Mouse (Mus musculus): ENCODE measurements around the gene Coro1a. TPM values are rescaled to one million over a fixed set of nuclear protein-coding genes. Genes with fewer than 3 reads are reported as not detected.

Coro1a gene
- polyA plus RNA-seq, 1 experiment = 204 TPM

DNA sequence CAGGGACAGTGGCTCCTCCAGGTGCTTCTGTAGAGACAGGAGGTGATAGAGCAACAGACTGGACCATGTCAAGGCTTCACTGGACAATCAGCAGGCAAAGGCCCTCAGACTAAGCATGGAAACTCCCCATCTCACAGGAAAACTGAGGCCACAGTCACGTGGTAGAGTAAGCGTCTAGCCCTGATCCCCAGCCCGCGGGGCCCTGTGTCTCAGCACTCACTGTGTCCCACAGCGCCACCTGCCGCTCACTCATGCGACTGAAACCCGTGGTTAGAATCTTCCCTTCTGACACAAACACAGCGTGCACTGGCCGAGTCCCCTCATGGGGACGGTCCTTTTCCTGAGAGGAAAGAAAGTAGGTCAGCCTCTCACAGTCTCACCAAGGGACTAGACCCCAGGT is 6.5 kb downstream of the Coro1a start:
- no peak overlapping the region for H3K27ac ChIP-seq (ENCODE audit: insufficient read depth, low read length)
- TF ChIP-seq POLR2A (IDR thresholded peaks at IDR 0.05; ENCODE audit: extremely low read depth, insufficient read depth, low read length) (peak; percentile 28; the same call in 1 of the 2 replicates), CTCF (IDR thresholded peaks at IDR 0.05; ENCODE audit: extremely low read depth, insufficient read depth, low read length) (peak; percentile 85)
- H3K4me3 ChIP-seq (ENCODE audit: insufficient read depth, low read length) = peak overlapping the region; percentile 94; the same call in 1 of the 2 replicates
- H3K4me1 ChIP-seq (ENCODE audit: control insufficient read depth, insufficient read depth, low read length) = peaks cover 10% of the 10 kb centered on the region; the same call in 1 of the 2 replicates

DNA sequence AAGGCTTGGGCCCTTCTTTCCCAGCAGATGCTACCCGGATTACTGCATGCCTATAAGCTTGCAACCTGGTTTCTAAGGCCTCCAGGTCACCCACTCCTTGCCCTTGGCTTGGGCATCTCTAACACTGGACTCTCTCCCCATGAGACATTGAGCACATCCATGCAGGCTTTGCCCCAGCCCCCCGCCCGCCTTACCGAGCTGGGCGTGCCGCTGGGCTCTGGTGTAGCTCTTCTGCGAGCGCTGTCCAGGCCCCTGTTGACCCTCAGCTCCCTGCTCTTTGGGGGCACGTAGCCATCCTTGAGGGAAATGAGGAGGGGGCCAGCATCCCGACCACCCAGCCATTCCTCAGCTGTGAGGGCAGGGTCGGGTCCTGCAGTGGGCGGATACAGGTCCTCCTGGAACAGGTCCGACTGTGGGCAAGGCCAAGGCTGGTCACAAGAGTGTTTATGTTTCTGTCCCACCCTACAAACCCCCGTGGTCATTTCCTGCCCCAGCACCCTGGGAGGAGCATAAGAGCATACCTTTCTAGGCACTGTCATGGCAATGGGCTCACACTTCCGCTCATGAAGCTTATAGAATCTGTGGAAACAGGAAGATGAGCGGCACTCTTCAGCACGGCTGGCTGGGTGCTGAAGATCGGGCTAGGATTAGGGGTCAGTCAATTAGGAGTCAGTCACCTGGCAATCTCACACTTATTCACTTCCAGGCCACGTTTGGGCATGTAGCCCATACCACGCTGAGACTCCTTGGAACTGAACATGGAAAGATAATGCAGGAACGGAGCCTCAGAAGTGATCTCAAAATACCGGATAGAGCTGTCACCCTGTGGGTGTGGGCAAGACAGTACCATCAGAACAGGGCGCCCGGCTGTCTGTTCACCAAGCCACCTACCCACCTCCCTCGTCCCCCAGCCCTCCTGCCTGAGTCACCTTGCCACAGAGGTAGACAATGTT is 7.2 kb downstream of the Coro1a start:
- peaks cover 10% of the 10 kb centered on the region; the same call in 1 of the 2 replicates for H3K4me1 ChIP-seq (ENCODE audit: control insufficient read depth, insufficient read depth, low read length)
- H3K4me3 ChIP-seq (ENCODE audit: insufficient read depth, low read length) = peak overlapping the region; percentile 94; the same call in 1 of the 2 replicates
- TF ChIP-seq POLR2A (IDR thresholded peaks at IDR 0.05; ENCODE audit: extremely low read depth, insufficient read depth, low read length) = no peak
- no peak for TF ChIP-seq CTCF (IDR thresholded peaks at IDR 0.05; ENCODE audit: extremely low read depth, insufficient read depth, low read length)
- no peak overlapping the region for H3K27ac ChIP-seq (ENCODE audit: insufficient read depth, low read length)

DNA sequence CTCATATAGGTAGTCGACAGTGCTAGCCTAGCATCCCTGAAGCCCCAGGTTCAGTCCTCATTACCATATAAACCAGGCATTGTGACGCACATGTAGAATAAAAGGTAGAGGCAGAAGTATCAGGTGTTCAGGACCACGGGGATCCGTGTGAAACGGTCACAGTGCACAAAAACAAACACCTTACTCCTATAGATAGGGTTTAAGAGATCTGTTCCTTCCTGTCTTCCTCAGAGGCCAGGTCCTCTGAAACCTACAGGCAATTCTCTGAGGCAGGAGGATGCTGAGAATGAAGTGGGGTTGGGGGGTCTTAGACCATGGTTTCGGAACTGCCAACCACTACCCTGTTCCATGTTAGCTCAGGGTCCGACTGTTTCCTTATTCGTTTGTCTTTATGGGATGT is 9.7 kb downstream of the Coro1a start:
- no peak for TF ChIP-seq CTCF (IDR thresholded peaks at IDR 0.05; ENCODE audit: extremely low read depth, insufficient read depth, low read length)
- TF ChIP-seq POLR2A (IDR thresholded peaks at IDR 0.05; ENCODE audit: extremely low read depth, insufficient read depth, low read length) = no peak

DNA sequence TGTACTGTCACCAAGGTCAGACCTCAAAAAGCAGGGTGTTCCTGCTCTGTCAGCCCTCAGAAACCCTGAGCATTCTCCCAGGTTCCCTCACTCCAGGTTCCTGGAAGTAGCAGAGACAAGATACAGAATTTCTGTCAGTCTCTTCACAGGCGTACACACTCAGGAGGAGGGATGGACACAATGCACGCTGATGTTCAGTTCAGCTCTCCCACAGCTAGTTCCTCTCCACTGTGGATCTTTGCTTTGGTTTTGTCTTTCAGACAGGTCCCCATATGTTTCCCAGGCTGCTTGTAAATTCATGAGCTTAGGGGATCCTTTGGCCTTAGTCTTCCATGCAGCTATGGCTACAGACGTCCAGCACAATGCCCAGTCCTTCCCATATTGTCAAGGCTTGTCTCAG is 10.7 kb downstream of the Coro1a start:
- Histone ChIP-seq H3K4me3 (ENCODE audit: insufficient read depth, low read length) (peak overlapping the region; percentile 74), H3K27ac (ENCODE audit: insufficient read depth, low read length) (no peak overlapping the region), H3K4me1 (ENCODE audit: control insufficient read depth, insufficient read depth, low read length) (peaks cover 11% of the 10 kb centered on the region; the same call in 1 of the 2 replicates)
- TF ChIP-seq POLR2A (IDR thresholded peaks at IDR 0.05; ENCODE audit: extremely low read depth, insufficient read depth, low read length) (no peak), CTCF (IDR thresholded peaks at IDR 0.05; ENCODE audit: extremely low read depth, insufficient read depth, low read length) (no peak)

More for the DNA sequence above, 9.7 kb downstream of the Coro1a start:
- H3K4me1 ChIP-seq (ENCODE audit: control insufficient read depth, insufficient read depth, low read length) = peaks cover 12% of the 10 kb centered on the region; the same call in 1 of the 2 replicates
- no peak overlapping the region for H3K4me3 ChIP-seq (ENCODE audit: insufficient read depth, low read length)
- H3K27ac ChIP-seq (ENCODE audit: insufficient read depth, low read length) = no peak overlapping the region

DNA sequence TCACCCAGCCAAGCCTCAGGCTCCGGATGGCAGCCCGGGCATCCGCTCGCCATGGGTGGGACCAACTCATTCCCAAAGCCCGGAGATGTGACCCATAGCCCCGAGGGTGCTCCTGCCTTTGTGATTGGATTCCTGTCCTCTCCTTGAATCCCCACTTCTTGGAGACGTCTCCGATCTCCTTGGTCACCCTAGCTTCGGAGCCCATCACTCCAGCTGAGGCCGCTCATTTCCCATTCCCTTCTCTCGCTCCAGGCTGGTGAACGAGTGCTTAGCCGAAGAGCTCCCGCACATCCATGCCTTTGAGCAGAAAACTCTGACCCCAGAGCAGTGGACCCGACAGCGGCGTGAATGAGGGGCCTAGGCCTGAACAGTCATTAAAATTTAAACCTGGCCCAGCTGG is 11.3 kb downstream of the Coro1a start:
- Histone ChIP-seq H3K4me1 (ENCODE audit: control insufficient read depth, insufficient read depth, low read length) (peaks cover 10% of the 10 kb centered on the region; the same call in 1 of the 2 replicates), H3K4me3 (ENCODE audit: insufficient read depth, low read length) (peak overlapping the region; percentile 74), H3K27ac (ENCODE audit: insufficient read depth, low read length) (no peak overlapping the region)
- TF ChIP-seq POLR2A (IDR thresholded peaks at IDR 0.05; ENCODE audit: extremely low read depth, insufficient read depth, low read length) = 0 out of 2 replicates have a peak, but pooled peaks have one; percentile 8
- no peak for TF ChIP-seq CTCF (IDR thresholded peaks at IDR 0.05; ENCODE audit: extremely low read depth, insufficient read depth, low read length)

DNA sequence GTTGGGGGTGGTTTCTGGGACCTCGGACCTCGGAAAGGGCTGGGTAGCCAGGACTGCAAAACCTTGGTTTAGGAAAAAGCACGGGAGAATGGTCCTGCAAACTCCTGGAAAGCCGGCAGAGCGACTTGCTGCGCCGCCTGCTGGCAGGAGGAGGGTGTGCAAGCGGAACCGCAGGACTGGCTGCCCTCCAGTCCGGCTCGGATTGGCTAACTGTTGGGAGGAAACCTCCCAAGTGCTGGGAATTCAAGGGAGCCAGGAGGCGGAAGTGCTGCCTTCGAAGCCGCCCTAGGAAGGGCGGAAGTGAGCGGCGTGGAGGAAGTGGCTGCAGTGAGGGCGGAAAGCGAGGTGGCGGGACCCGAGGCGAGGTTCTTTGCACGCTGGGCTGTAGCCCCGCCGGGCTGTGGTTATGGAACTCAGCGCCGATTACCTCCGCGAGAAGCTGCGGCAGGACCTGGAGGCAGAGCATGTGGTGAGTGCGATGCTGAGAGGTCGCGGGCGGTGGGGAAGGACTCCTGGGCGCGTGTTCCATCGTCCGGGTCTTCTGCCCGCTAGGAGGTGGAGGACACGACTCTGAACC is 11.9 kb downstream of the Coro1a start, which contains the start of gene Slx1b:
Gene Slx1b (minus strand): TSS at position 154 of the 577 bp plus-strand sequence.
- peaks cover 8% of the 10 kb centered on the region; the same call in 1 of the 2 replicates for H3K4me1 ChIP-seq (ENCODE audit: control insufficient read depth, insufficient read depth, low read length)
- TF ChIP-seq POLR2A (IDR thresholded peaks at IDR 0.05; ENCODE audit: extremely low read depth, insufficient read depth, low read length) = peak; percentile 62; the same call in 1 of the 2 replicates
- peak; percentile 85 for TF ChIP-seq CTCF (IDR thresholded peaks at IDR 0.05; ENCODE audit: extremely low read depth, insufficient read depth, low read length)
- H3K4me3 ChIP-seq (ENCODE audit: insufficient read depth, low read length) = peak within 1 kb of the TSS; percentile 74
- peak within 1 kb of the TSS; percentile 76 for H3K27ac ChIP-seq (ENCODE audit: insufficient read depth, low read length)

DNA sequence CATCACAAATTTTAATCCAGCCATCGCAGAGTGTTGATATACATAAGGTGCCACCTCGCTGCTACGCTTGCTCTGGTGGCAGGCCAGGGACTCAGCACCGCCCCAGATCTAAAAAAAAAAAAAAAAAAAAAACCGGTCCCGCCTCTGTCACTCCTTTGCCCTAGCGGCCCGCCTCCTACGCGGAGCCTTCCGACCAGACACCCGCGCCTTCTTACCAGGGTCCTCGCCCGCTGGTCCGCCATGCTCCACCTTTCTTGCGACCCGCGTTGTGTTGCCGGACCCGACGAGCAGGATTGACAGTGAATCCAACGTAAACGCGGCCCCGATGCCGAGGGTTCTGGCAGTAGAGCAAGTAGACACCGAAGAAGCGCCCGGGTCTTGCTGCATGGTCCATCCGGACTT is 12.4 kb downstream of the Coro1a start, which contains the start of gene Bola2:
Gene Bola2 (plus strand): TSS at position 192 of the 402 bp plus-strand sequence.
- peak within 1 kb of the TSS; percentile 74 for H3K4me3 ChIP-seq (ENCODE audit: insufficient read depth, low read length)
- TF ChIP-seq POLR2A (IDR thresholded peaks at IDR 0.05; ENCODE audit: extremely low read depth, insufficient read depth, low read length) = 0 out of 2 replicates have a peak, but pooled peaks have one; percentile 3
- TF ChIP-seq CTCF (IDR thresholded peaks at IDR 0.05; ENCODE audit: extremely low read depth, insufficient read depth, low read length) = no peak
- H3K4me1 ChIP-seq (ENCODE audit: control insufficient read depth, insufficient read depth, low read length) = peaks cover 6% of the 10 kb centered on the region; the same call in 1 of the 2 replicates
- peak within 1 kb of the TSS; percentile 76 for H3K27ac ChIP-seq (ENCODE audit: insufficient read depth, low read length)

DNA sequence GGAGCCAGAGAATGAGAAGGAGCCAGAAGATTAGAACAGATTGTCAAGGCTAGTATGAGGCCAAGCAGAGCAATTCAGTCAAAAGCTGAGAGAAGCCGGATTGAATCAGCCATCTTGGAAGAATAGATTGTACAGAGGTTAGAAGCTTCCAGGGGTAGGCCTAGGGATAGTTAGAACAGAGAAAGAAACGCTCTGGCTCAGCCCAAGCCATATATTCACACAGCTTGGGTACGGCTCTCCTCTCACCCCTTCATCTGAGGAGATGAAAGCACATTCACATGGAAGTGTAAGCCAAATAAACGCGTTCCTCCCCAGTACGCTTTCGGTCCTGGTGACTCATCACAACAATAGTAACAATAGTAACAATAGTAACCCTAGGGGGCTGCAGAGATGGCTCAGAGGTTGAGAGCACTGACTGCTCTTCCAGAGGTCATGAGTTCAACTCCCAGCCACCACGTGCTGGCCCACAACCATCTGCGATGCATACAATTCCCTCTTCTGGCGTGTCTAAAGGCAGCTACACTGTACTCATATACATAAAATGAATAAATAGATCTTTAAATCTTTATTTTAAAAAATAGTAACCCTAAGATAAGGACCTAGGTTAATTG is 13.0 kb downstream of the Coro1a start:
- H3K27ac ChIP-seq (ENCODE audit: insufficient read depth, low read length) = no peak overlapping the region
- TF ChIP-seq CTCF (IDR thresholded peaks at IDR 0.05; ENCODE audit: extremely low read depth, insufficient read depth, low read length) (no peak), POLR2A (IDR thresholded peaks at IDR 0.05; ENCODE audit: extremely low read depth, insufficient read depth, low read length) (no peak)
- H3K4me1 ChIP-seq (ENCODE audit: control insufficient read depth, insufficient read depth, low read length) = peaks cover 6% of the 10 kb centered on the region; the same call in 1 of the 2 replicates
- peak overlapping the region; percentile 74 for H3K4me3 ChIP-seq (ENCODE audit: insufficient read depth, low read length)

DNA sequence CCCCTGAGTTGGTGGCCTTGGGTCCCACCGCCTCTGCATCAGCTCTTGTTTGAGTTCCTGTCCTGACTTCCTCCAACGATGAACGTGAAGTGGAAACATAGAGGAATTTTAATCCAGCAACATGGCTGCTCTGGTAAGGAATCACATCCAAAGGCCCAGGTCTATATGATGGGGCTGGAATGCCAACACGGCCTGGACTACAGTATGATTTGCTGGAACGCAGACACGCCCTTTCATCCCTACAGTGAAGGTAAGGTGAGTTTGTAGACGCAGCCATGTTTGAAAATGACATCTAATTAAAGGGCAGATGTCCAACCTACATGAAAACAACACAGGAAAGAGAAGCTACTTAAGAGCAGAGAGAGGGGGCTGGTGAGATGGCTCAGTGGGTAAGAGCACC is 13.8 kb downstream of the Coro1a start:
- H3K4me1 ChIP-seq (ENCODE audit: control insufficient read depth, insufficient read depth, low read length) = peaks cover 6% of the 10 kb centered on the region; the same call in 1 of the 2 replicates
- TF ChIP-seq CTCF (IDR thresholded peaks at IDR 0.05; ENCODE audit: extremely low read depth, insufficient read depth, low read length) (no peak), POLR2A (IDR thresholded peaks at IDR 0.05; ENCODE audit: extremely low read depth, insufficient read depth, low read length) (no peak)
- H3K4me3 ChIP-seq (ENCODE audit: insufficient read depth, low read length) = no peak overlapping the region
- H3K27ac ChIP-seq (ENCODE audit: insufficient read depth, low read length) = no peak overlapping the region
